22 mouse cellular contexts compared by ENCODE assay signal in genomic region chr4:150958536-150958935, GRCm38 (mm10). TPM values are rescaled to one million over a fixed set of nuclear protein-coding genes. Genes with fewer than 3 reads are reported as not detected.
DNase-seq lines count a peak whose midpoint lies in the region; ATAC-seq and TF ChIP-seq lines count a peak whose summit lies in the region.
"Had no signal": no experiment of that assay in that cellular context is flagged by ENCODE, and none has a peak within 500 bp of the region (broad histone marks: within the 10 kb centered on the region; RNA-seq: fewer than 3 reads in every experiment).

No protein-coding gene starts in this region.

- peak; percentile 70 for DNase-seq in kidney, adult 2 months
- no peak for DNase-seq in kidney, adult 18-20 months
- DNase-seq in lung, postnatal 0 days (ENCODE audit: low spot score): no peak
- DNase-seq in lung, adult 2 months: no peak
- peak; percentile 39 to 55 for DNase-seq in kidney, postnatal 4 days
- DNase-seq in urinary bladder, postnatal 25 days (ENCODE audit: low spot score): no peak
- DNase-seq: adrenal gland, postnatal 14 days; cerebellum, adult 18-20 months; cerebellum, adult 9-11 months; cerebellum, postnatal 36 days; heart, adult 18-20 months; heart, postnatal 10 days; heart, postnatal 4 days had no signal

- 42% methylated on average over 7 of the region's 7 CpGs for WGBS in kidney, adult 2 months
- 65% methylated on average over 7 of the region's 7 CpGs for WGBS in lung, postnatal 0 days
- 66% methylated on average over 7 of the region's 7 CpGs for WGBS in lung, adult 2 months

- no peak overlapping the region for H3K9ac ChIP-seq in lung, postnatal 0 days (replicated peaks; ENCODE audit: low read depth)
- H3K9ac ChIP-seq: embryonic facial prominence, embryonic 13.5 days; forebrain, embryonic 12.5 days; hindbrain, embryonic 12.5 days had no signal

- H3K4me3 ChIP-seq in kidney, adult 2 months (ENCODE audit: insufficient read depth, low read depth, low read length): no peak overlapping the region
- H3K4me3 ChIP-seq in lung, postnatal 0 days (ENCODE audit: low read depth, low read length): no peak overlapping the region
- H3K4me3 ChIP-seq in lung, adult 2 months (replicated peaks; ENCODE audit: extremely low read depth, low read depth, low read length): no peak overlapping the region
- H3K4me3 ChIP-seq: embryonic facial prominence, embryonic 13.5 days; forebrain, embryonic 12.5 days; heart, embryonic 10.5 days; hindbrain, embryonic 12.5 days had no signal

- ATAC-seq in lung, postnatal 0 days: peak; percentile 28; the same call in 1 of the 2 replicates
- ATAC-seq: activated CD4-positive, CD25-positive, alpha-beta regulatory T cell, adult 4 months; forebrain, embryonic 16.5 days; Patski had no signal

- peak; percentile 62 for TF ChIP-seq EP300 in lung, postnatal 0 days (IDR thresholded peaks at IDR 0.05)

- H3K27me3 ChIP-seq in kidney, adult 2 months (replicated peaks; ENCODE audit: control insufficient read depth, insufficient read depth, low read length): no peaks in the 10 kb centered on the region
- no peaks in the 10 kb centered on the region for H3K27me3 ChIP-seq in lung, postnatal 0 days (replicated peaks; ENCODE audit: insufficient read depth, low read length)
- H3K27me3 ChIP-seq: embryonic facial prominence, embryonic 13.5 days; forebrain, embryonic 12.5 days; hindbrain, embryonic 12.5 days; Patski had no signal

- no peaks in the 10 kb centered on the region for H3K9me3 ChIP-seq in lung, postnatal 0 days (ENCODE audit: low read length)
- H3K9me3 ChIP-seq: embryonic facial prominence, embryonic 13.5 days; forebrain, embryonic 12.5 days; heart, embryonic 10.5 days; hindbrain, embryonic 12.5 days had no signal

- no peaks in the 10 kb centered on the region for H3K4me1 ChIP-seq in kidney, adult 2 months (ENCODE audit: control insufficient read depth, insufficient read depth, low read length)
- no peaks in the 10 kb centered on the region for H3K4me1 ChIP-seq in lung, postnatal 0 days (ENCODE audit: insufficient read depth, low read depth, low read length)
- H3K4me1 ChIP-seq in lung, adult 2 months (ENCODE audit: control insufficient read depth, insufficient read depth, low read length): no peaks in the 10 kb centered on the region

- no peak overlapping the region for H3K4me2 ChIP-seq in lung, postnatal 0 days (replicated peaks; ENCODE audit: low read depth, low read length)
- H3K4me2 ChIP-seq: embryonic facial prominence, embryonic 13.5 days; forebrain, embryonic 12.5 days; hindbrain, embryonic 12.5 days had no signal

- no peak for TF ChIP-seq CTCF in kidney, adult 2 months (conservative IDR thresholded peaks at IDR 0.05; ENCODE audit: insufficient read depth, insufficient read length, low read depth, low read length)
- TF ChIP-seq CTCF in lung, postnatal 0 days (IDR thresholded peaks at IDR 0.05): no peak
- no peak for TF ChIP-seq CTCF in lung, adult 2 months (IDR thresholded peaks at IDR 0.05; ENCODE audit: insufficient read depth, low read length)

- TF ChIP-seq POLR2A in kidney, adult 2 months (IDR thresholded peaks at IDR 0.05; ENCODE audit: low read depth, low read length): no peak
- TF ChIP-seq POLR2A in lung, adult 2 months (IDR thresholded peaks at IDR 0.05; ENCODE audit: borderline replicate concordance, extremely low read depth, low read depth, low read length): no peak

- H3K36me3 ChIP-seq in kidney, adult 2 months (ENCODE audit: control insufficient read depth, insufficient read depth, low read length): no peaks in the 10 kb centered on the region
- H3K36me3 ChIP-seq in lung, postnatal 0 days (ENCODE audit: insufficient read depth, low read length): no peaks in the 10 kb centered on the region
- H3K36me3 ChIP-seq: embryonic facial prominence, embryonic 13.5 days; forebrain, embryonic 12.5 days; heart, embryonic 10.5 days; hindbrain, embryonic 12.5 days had no signal

- H3K27ac ChIP-seq in kidney, adult 2 months (ENCODE audit: insufficient read depth, low read depth, low read length): no peak overlapping the region
- no peak overlapping the region for H3K27ac ChIP-seq in lung, postnatal 0 days (ENCODE audit: low read length)
- H3K27ac ChIP-seq: embryonic facial prominence, embryonic 13.5 days; forebrain, embryonic 12.5 days; heart, embryonic 10.5 days; hindbrain, embryonic 12.5 days had no signal

RNA-seq across cellular contexts. Expression of gene Uts2, which starts 38.4 kb away (rescaled TPM):
- polyA plus RNA-seq in kidney, adult 2 months (2012; rRNA removed): not detected in 2 replicates
- not detected in 2 replicates for polyA plus RNA-seq in lung, postnatal 0 days (2015; fragmentation: Nextera tagmentation; extraction: Ambion mirVana)
- not detected in 2 replicates for polyA plus RNA-seq in lung, adult 2 months (2012; rRNA removed)
- polyA plus RNA-seq: activated CD4-positive, CD25-positive, alpha-beta regulatory T cell, adult 4 months; embryonic facial prominence, embryonic 13.5 days; forebrain, embryonic 12.5 days; forebrain, embryonic 16.5 days; frontal cortex, adult 2 months; heart, embryonic 10.5 days; heart, embryonic 14.5 days; hindbrain, embryonic 12.5 days; Patski had no signal

RNA-seq across cellular contexts. Expression of gene Tnfrsf9, which starts 44.2 kb away (rescaled TPM):
- 0.14 and 0.86 TPM in 2 replicates for polyA plus RNA-seq in kidney, adult 2 months (2012; rRNA removed)
- polyA plus RNA-seq in lung, postnatal 0 days (2015; fragmentation: Nextera tagmentation; extraction: Ambion mirVana): 1.1 and 4.4 TPM in 2 replicates
- 0.54 and 1.0 TPM in 2 replicates for polyA plus RNA-seq in lung, adult 2 months (2012; rRNA removed)

RNA-seq across cellular contexts. Expression of gene Park7, which starts 44.3 kb away (rescaled TPM):
- 314 and 444 TPM in 2 replicates for polyA plus RNA-seq in kidney, adult 2 months (2012; rRNA removed)
- polyA plus RNA-seq in lung, postnatal 0 days (2015; fragmentation: Nextera tagmentation; extraction: Ambion mirVana): 229 and 241 TPM in 2 replicates
- 80.9 and 112 TPM in 2 replicates for polyA plus RNA-seq in lung, adult 2 months (2012; rRNA removed)

Comparison
In these comparisons a context has a peak if more than half of its experiments do, and no peak if none do; other contexts are left out.
1. DNase-seq: peak in kidney, adult 2 months (single experiment) and kidney, postnatal 4 days (2 of 2); none in kidney, adult 18-20 months (single experiment), lung, postnatal 0 days (single experiment), lung, adult 2 months (single experiment) and urinary bladder, postnatal 25 days (single experiment).